Mouse (Mus musculus): ENCODE results near the gene Tradd. TPM values are rescaled to one million over a fixed set of nuclear protein-coding genes. Genes with fewer than 3 reads are reported as not detected.
A peak's percentile ranks its signal among the peaks of the same experiment; 100 is the strongest.
"Not testable (repeated sequence)": the region's sequence is repeated elsewhere in the genome, so short reads cannot be mapped to it uniquely, and the experiment has no call there.

Gene Tradd
- total RNA-seq, 2 experiments from 2014 or later, result 7.2 to 7.5 TPM

GRCm38 (mm10) chr8:105257318-105258114, 6.9 kb downstream of the Tradd start:
- intact Hi-C loops (cut with DNase I), result no loop called here
- DNase-seq (ENCODE audit: low spot score in 2 of 2), result no peak

GRCm38 (mm10) chr8:105254966-105255350, 9.5 kb downstream of the Tradd start, which contains the start of gene B3gnt9:
TSS of gene B3gnt9 (minus strand) at chr8:105255153.
- intact Hi-C loops (cut with DNase I), result loop anchor here (5.0 kb wide), 1 partner anchor 32 kb away; the partner anchor contains the start of gene 4931428F04Rik
- DNase-seq (ENCODE audit: low spot score in 2 of 2), result peak in 1 of 2 experiments; percentile 21

DNA sequence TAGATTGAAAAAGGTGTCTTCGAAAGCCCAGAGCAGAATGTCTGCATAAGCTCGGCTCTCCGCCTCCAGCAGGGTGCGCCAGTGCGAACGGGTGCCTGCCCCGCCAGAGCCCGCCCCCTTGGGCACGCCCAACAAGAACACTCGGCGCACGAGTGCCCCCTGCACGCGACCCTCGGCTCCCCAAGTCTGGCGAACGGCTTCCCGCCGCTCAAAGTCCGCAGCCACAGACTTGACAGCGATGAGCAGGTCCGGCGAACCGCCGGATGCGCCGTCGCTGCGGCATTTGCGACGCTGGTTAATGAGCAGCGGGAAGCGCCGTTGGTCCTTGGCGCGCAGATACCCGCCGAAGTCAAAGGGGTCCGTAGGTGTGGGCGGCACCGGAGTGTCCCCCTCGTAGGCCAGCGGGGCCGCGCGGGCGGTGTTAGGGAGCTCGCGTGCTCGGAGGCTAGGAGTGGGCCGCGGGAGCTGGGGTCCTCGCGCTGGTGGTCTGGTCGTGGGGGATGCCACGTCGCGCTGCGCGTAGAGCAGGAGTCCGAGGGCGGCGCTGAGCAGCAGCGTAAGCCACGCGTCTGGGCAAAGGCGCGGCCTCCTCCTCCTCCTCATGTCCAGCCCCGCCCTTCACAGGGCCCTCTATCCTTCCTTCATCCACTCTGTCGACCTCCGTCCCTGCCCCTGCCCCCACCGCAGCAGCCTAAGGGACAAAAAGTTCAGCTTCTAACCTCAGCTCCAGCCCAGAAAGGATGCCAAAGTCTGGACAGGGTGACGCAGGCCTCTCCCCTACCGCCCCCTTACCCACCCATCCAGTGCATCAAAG, 10.1 kb downstream of the Tradd start:
- intact Hi-C loops (cut with DNase I), result loop anchor here (5.0 kb wide), 1 partner anchor 33 kb away; the partner anchor contains the start of gene 4931428F04Rik
- DNase-seq (ENCODE audit: low spot score in 2 of 2), result peak; percentile 85 to 87

GRCm38 (mm10) chr8:105253766-105254151, 10.7 kb downstream of the Tradd start:
- intact Hi-C loops (cut with DNase I), result loop anchor here (5.0 kb wide), 1 partner anchor 34 kb away; the partner anchor contains the start of gene 4931428F04Rik

DNA sequence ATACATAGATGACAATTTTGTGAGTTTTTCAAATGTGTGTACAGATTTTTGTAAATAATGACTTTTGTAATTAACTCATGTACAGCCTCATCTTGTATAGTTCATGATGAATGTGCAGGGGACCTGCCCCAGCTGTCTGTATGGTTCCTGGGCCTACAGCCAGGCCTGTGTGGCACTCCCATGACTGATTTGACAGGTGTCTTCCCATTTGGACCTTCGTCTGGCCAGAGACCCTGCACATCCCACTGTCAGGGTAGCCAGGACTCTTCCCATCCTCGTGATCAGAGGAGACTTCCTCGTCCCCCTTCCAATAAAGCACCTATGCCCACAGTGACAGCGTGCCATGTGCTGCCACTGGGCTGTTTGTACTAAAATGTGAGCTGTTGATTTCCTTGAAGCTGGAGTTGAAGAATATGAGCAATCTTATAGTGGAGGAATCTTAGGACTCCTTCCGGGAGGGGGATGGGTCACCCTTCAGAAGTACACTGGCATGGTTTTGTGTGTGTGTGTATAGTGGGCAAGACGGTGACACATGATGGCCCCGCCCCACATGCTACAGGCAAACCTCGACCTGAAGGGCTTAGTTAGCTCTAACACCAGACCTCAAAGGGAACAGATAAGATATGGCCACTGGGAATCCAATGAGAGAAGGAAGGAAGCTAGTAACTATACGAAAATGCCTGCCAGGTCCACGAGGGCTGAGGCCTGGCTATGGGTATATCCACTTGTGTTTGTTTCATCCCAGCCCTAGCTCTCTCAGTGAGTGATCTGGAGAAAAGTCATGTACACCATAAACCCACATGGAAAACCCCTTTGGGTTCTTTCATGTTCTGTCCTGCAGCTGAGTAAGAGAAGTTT, 11.5 kb downstream of the Tradd start:
- intact Hi-C loops (cut with DNase I), result loop anchor here (5.0 kb wide), 1 partner anchor 34 kb away; the partner anchor contains the start of gene 4931428F04Rik
- no peak for DNase-seq (ENCODE audit: low spot score in 2 of 2)

More at GRCm38 (mm10) chr8:105253766-105254151, 10.7 kb downstream of the Tradd start:
- no peak for DNase-seq (ENCODE audit: low spot score in 2 of 2)

DNA sequence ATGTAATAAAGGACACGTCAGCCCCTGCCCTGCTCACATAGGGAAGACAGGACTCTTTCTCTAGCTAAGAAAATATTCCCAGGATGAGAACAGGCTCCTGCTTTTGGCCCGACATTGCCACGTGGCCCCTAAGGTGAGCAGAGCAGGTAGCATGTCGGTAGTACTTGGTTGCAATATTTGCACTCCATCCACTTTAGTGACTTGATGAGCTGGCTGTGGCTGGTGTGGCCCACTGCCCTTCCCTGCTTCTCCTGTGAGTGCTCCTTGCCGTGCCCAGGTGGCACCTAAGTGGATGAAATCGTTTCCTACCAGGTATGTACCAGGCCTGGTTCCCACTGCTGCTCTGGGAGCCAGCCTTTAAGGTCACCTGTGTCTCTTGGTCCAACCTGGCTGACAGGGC, 12.5 kb downstream of the Tradd start:
- no peak for DNase-seq (ENCODE audit: low spot score in 2 of 2)
- intact Hi-C loops (cut with DNase I), result loop anchor here (5.0 kb wide), 1 partner anchor 35 kb away; the partner anchor contains the start of gene 4931428F04Rik

DNA sequence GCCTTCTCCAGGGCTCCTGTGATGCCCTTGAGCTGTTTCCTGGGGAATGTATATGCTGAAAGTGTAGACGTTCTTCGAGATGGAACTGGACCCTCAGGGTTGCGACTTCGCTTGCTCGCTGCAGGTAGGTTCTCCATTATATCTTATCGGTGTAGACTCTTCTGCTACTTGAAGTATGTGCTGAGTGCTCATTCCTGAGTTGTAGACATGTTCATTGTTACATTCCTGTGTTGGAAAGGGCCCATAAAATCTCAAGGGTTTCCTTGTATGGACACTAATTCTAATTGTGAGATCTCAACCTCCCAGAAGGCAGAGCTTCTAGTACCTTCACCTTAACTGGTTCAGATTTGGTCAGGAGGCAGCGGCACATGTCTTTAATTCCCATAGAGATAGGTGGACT, 23.4 kb downstream of the Tradd start:
- no peak for DNase-seq (ENCODE audit: low spot score in 2 of 2)
- intact Hi-C loops (cut with DNase I), result no loop called here

DNA sequence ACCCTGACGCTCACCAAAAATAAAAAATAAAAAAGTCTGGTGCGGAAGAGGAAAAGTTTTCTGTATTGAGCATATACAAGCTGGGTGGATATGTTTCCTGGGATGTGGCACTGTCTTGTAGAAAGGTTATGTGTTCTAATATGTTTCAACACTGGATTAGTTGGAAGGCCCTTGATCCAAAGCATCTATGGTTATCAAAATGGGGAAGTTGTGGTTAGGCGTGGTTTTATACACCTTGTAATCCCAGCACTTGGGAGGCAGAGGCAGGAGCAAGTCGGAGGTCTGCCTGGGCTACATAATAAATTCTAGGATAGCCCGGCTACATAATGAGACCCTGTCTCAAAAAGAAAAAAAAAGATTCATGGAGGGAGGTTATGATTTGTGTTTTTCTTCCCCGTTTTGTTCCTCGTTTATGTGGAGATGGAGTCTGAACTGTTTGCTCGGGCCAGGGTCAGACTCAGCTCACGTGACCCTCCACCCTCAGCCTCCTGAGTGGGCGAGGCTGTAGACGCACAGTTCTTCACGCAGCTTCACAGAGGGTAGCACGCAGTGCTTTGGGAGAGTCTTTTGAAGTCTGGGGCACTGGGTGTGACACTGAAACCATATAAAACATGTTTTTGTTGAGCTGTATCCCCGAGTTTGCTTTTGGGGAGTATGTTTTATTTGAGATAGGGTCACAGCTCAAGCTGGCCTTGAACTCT, 26.8 kb downstream of the Tradd start:
- no peak for DNase-seq (ENCODE audit: low spot score in 2 of 2)
- intact Hi-C loops (cut with DNase I), result no loop called here

DNA sequence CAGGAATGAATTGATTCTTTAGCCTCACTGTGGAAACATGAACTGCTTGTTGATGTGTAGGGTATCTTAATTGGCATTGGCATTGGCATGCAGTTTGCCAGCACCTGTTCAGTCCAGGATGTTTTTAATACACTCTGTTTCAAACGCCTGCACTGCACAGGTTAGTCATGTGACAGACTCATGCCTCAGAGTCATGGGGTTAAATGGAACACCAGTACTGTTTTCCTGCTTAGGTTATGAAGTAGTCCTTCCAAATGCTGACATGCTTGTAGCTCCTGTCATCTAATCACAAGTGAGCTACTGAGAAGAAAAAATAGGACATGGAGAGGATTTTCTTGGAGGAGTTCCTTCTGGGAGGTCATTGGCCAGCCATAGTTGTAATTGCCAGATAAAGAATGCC, 29.2 kb downstream of the Tradd start:
- no peak for DNase-seq (ENCODE audit: low spot score in 2 of 2)
- intact Hi-C loops (cut with DNase I), result no loop called here

DNA sequence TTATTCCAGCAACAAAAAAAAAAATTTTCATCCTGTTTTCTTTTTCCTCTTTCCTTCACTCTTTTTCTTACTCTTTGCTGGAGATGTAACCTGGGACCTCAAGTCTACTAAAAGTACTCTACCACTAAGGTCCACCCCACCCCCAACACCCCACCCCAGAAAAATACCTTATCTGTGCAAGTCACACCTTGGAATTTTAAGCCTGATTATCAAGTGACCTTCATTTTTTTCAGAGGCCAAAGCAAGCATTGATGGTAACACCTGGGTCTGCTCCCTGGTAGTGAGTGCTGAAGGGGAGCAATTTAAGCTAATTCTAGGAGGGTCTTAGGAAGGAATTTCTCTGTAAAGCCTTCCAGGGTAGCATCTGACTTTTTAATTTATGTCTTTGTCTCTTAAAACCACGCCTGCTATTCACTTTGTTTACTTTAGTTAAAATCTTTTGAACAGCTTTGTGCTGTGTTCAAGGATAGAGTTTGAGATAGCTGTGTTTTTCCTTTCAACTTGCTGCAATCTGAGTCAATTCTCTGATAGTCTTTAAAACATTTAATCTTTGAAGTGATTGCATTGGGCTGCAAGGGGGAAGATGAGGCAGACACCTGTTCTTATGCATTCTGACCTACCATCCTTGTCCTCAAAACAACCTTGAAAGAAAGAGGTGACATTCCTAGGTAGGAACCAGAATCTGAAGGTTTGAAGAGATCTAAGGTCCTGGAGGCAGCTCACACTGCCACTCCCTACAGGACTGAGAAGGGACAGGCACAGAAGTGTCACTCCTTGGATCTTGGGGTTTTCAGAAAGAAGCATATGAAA, 31.1 kb downstream of the Tradd start:
- intact Hi-C loops (cut with DNase I), result no loop called here
- DNase-seq (ENCODE audit: low spot score in 2 of 2), result no peak

GRCm38 (mm10) chr8:105232321-105232693, 32.1 kb downstream of the Tradd start:
- intact Hi-C loops (cut with DNase I); DNase-seq (ENCODE audit: low spot score in 2 of 2): not testable (repeated sequence)

GRCm38 (mm10) chr8:105231503-105232320, 32.7 kb downstream of the Tradd start:
- intact Hi-C loops (cut with DNase I), result no loop called here
- DNase-seq (ENCODE audit: low spot score in 2 of 2), result no peak

DNA sequence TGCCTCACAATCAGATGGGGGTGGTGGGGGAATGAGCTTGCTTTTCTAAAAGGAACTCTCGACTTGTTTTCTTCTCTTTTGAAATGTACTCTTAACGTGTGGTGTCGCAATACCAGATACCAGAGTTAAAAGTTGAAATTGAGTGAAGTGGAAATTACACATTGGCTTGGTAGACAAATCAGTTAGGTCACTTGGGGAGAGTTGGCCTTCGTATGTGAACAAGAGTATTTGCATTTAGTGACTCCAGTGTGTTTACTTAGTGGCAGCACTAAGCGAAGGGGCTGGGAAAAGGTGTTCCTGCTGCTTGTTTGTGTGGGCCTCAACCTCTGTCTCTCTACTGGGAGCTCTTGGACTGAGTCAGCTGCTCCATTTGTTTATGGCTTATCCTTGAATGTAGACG, 38.5 kb downstream of the Tradd start:
- no peak for DNase-seq (ENCODE audit: low spot score in 2 of 2)
- intact Hi-C loops (cut with DNase I), result no loop called here

DNA sequence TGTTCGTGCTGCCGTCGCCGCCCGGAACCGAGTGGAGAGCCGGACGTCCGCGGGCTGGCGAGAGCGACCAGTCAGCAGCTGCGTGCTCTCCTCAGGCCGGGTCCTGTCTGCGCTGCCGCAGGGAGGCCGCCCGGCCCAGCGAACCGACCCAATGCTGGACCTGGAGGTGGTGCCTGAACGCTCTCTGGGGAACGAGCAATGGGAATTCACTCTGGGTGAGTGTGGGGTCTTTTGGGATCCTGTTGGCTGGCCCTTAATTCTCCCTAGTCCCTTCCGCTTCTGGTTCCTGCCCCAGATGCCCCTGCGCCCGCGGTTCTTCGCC, 39.2 kb downstream of the Tradd start:
- intact Hi-C loops (cut with DNase I), result no loop called here
- no peak for DNase-seq (ENCODE audit: low spot score in 2 of 2)

GRCm38 (mm10) chr8:105224413-105225271, 39.8 kb downstream of the Tradd start, which contains the start of gene D230025D16Rik:
TSS of gene D230025D16Rik (plus strand) at chr8:105225145.
- peak; percentile 94 to 95 for DNase-seq (ENCODE audit: low spot score in 2 of 2)
- intact Hi-C loops (cut with DNase I), result loop anchor here (5.0 kb wide), 1 partner anchor 582 kb away; the partner anchor contains the start of gene Ciao2b

DNA sequence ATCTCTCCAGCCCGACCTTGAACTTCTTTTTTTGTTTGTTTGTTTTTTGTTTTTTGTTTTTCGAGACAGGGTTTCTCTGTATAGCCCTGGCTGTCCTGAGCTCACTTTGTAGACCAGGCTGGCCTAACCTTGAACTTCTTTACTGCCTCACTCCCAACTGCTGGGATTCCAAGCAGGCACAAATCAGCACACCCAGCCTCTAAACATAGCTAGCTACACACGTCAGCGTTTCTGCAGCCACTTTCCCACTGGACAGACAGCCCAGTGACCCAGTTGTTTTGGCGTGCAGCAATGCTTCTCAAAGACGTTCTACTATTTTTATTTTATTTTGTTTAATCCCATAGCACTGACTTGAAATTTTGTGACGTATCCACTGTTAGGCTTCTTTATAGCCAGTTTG, 40.6 kb downstream of the Tradd start:
- DNase-seq (ENCODE audit: low spot score in 2 of 2), result no peak
- intact Hi-C loops (cut with DNase I), result loop anchor here (5.0 kb wide), 1 partner anchor 582 kb away; the partner anchor contains the start of gene Ciao2b

Measured in left cerebral cortex, postnatal 36 days (tissue).